Mouse (Mus musculus) stomach, embryonic 14.5 days (tissue): ENCODE data around the gene Dnajc22. TPM values are rescaled to one million over a fixed set of nuclear protein-coding genes. Genes with fewer than 3 reads are reported as not detected.
A peak's percentile ranks its signal among the peaks of the same experiment; 100 is the strongest.

Experiments used
- ATAC-seq: fragments of 200-750 bp; cut with Nextera tagmentation; 2 replicates; pipeline ENCODE4 v1.8.0; 2017; ENCODE audit warnings: low read depth, moderate TSS enrichment; ENCODE audit not compliant: insufficient number of reproducible peaks, insufficient read depth, low FRiP score
- H3K27ac ChIP-seq: fragments of 300-500 bp; sonication (generic); 2 replicates; pipeline ENCODE4 v1.5.1; 2014; ENCODE audit warnings: mild to moderate bottlenecking, low read length, moderate library complexity, mixed read lengths
- H3K27me3 ChIP-seq: fragments of 300-500 bp; sonication (generic); 2 replicates; pipeline ENCODE4 v1.6.1; 2014; ENCODE audit warnings: low read length, control low read depth, mixed read lengths; ENCODE audit not compliant: control insufficient read depth, insufficient read depth
- H3K36me3 ChIP-seq: fragments of 300-500 bp; sonication (generic); 2 replicates; pipeline ENCODE4 v1.6.1; 2014; ENCODE audit warnings: mild to moderate bottlenecking, control low read depth, low read length, moderate library complexity, mixed read lengths; ENCODE audit not compliant: control insufficient read depth, insufficient read depth
- H3K4me1 ChIP-seq: fragments of 300-500 bp; sonication (generic); 2 replicates; pipeline ENCODE4 v1.6.1; 2014; ENCODE audit warnings: low read length, control low read depth, mixed read lengths; ENCODE audit not compliant: control insufficient read depth, insufficient read depth
- H3K4me2 ChIP-seq: fragments of 300-500 bp; sonication (generic); replicated peaks from 2 replicates; pipeline ENCODE4 v1.6.1; 2014; ENCODE audit warnings: low read depth, low read length, control low read depth
- H3K4me3 ChIP-seq: fragments of 300-500 bp; sonication (generic); 2 replicates; pipeline ENCODE4 v1.5.1; 2014; ENCODE audit warnings: low read depth, low read length, control low read depth
- H3K9ac ChIP-seq: fragments of 300-500 bp; sonication (generic); replicated peaks from 2 replicates; pipeline ENCODE4 v1.6.1; 2014; ENCODE audit warnings: low read depth, mild to moderate bottlenecking, control low read depth, low read length, moderate library complexity, mixed read lengths
- H3K9me3 ChIP-seq: fragments of 300-500 bp; sonication (generic); 2 replicates; pipeline ENCODE4 v1.6.1; 2016; ENCODE audit warnings: low read depth, low read length, control low read depth; ENCODE audit not compliant: control insufficient read depth
- WGBS: fragments of 180-500 bp; shearing (Covaris S2); extraction: QIAGEN DNeasy Blood & Tissue Kit; methylation state at CpG from one replicate; pipeline ENCODE4 v1.1.7; 2014; 5-methylcytosine and 5-hydroxymethylcytosine counted together
- polyA plus RNA-seq: library from polyadenylated mRNA; unstranded; fragments of >200 nt; fragmentation: Nextera tagmentation; extraction: Ambion mirVana; gene quantifications from 2 replicates; pipeline ENCODE4 v1.2.1, GENCODE M21; 2014

Gene Dnajc22
- polyA plus RNA-seq, 1 experiment from 2014 or later = 9.3 TPM

- H3K36me3 ChIP-seq = peaks cover 30% of the 10 kb centered on the region
- no peak overlapping the region for H3K4me3 ChIP-seq
- no peaks in the 10 kb centered on the region for H3K9me3 ChIP-seq
- ATAC-seq = no peak
- H3K4me2 ChIP-seq = no peak overlapping the region
- H3K9ac ChIP-seq = no peak overlapping the region
- H3K4me1 ChIP-seq = peaks cover 8% of the 10 kb centered on the region
- peaks cover 28% of the 10 kb centered on the region for H3K27me3 ChIP-seq
- H3K27ac ChIP-seq = no peak overlapping the region
- WGBS = 87% methylated on average over 16 of the region's 16 CpGs
These were observed 10.1 kb upstream of the Dnajc22 start for GRCm38 (mm10) chr15:99082840-99083239.

- no peak overlapping the region for H3K27ac ChIP-seq
- no peak overlapping the region for H3K9ac ChIP-seq
- H3K4me3 ChIP-seq = no peak overlapping the region
- H3K36me3 ChIP-seq = peaks cover 26% of the 10 kb centered on the region
- H3K9me3 ChIP-seq = no peaks in the 10 kb centered on the region
- WGBS = 67% methylated on average over 9 of the region's 9 CpGs
- no peak overlapping the region for H3K4me2 ChIP-seq
- ATAC-seq = no peak
- H3K4me1 ChIP-seq = peaks cover 8% of the 10 kb centered on the region
- peaks cover 31% of the 10 kb centered on the region for H3K27me3 ChIP-seq
These were observed 9.7 kb upstream of the Dnajc22 start for GRCm38 (mm10) chr15:99083258-99083657.

GRCm38 (mm10) chr15:99083867-99084557 is 9.0 kb upstream of the Dnajc22 start:
- peaks cover 21% of the 10 kb centered on the region for H3K36me3 ChIP-seq
- H3K9ac ChIP-seq = no peak overlapping the region
- H3K4me2 ChIP-seq = 0 out of 2 replicates have a peak overlapping the region, but pooled peaks have one; percentile 10
- WGBS = 12% methylated on average over 11 of the region's 11 CpGs
- ATAC-seq = no peak; the same call in 1 of the 2 replicates
- H3K27ac ChIP-seq = no peak overlapping the region
- no peak overlapping the region for H3K4me3 ChIP-seq
- peaks cover 8% of the 10 kb centered on the region for H3K4me1 ChIP-seq
- no peaks in the 10 kb centered on the region for H3K9me3 ChIP-seq
- peaks cover 38% of the 10 kb centered on the region for H3K27me3 ChIP-seq

GRCm38 (mm10) chr15:99084618-99085017 is 8.4 kb upstream of the Dnajc22 start:
- Histone ChIP-seq H3K4me3 (no peak overlapping the region), H3K27me3 (peaks cover 44% of the 10 kb centered on the region), H3K9ac (no peak overlapping the region), H3K27ac (no peak overlapping the region), H3K4me1 (peaks cover 8% of the 10 kb centered on the region), H3K4me2 (0 out of 2 replicates have a peak overlapping the region, but pooled peaks have one; percentile 10), H3K9me3 (no peaks in the 10 kb centered on the region), H3K36me3 (peaks cover 21% of the 10 kb centered on the region)
- WGBS = 11% methylated on average over 19 of the region's 19 CpGs
- no peak for ATAC-seq

GRCm38 (mm10) chr15:99085997-99086396 is 7.0 kb upstream of the Dnajc22 start:
- H3K4me2 ChIP-seq = no peak overlapping the region
- H3K36me3 ChIP-seq = peaks cover 18% of the 10 kb centered on the region
- peaks cover 51% of the 10 kb centered on the region for H3K27me3 ChIP-seq
- no peak overlapping the region for H3K4me3 ChIP-seq
- no peak for ATAC-seq
- H3K27ac ChIP-seq = no peak overlapping the region
- H3K4me1 ChIP-seq = peaks cover 8% of the 10 kb centered on the region
- H3K9ac ChIP-seq = no peak overlapping the region
- no peaks in the 10 kb centered on the region for H3K9me3 ChIP-seq
- WGBS = 78% methylated on average over 4 of the region's 4 CpGs

- Histone ChIP-seq H3K9ac (no peak within 1 kb of the TSS), H3K27me3 (peaks cover 58% of the 10 kb centered on the region), H3K9me3 (no peaks in the 10 kb centered on the region), H3K4me3 (peak within 1 kb of the TSS; percentile 17), H3K36me3 (peaks cover 6% of the 10 kb centered on the region), H3K4me2 (peak within 1 kb of the TSS; percentile 32), H3K4me1 (peaks cover 8% of the 10 kb centered on the region), H3K27ac (no peak within 1 kb of the TSS)
- 8% methylated on average over 60 of the region's 60 CpGs for whole genome bisulfite sequencing
- ATAC-seq = no peak
These were observed 5.5 kb upstream of the Dnajc22 start, which contains the start of gene C1ql4 for GRCm38 (mm10) chr15:99087253-99088075. Gene C1ql4 (minus strand): TSS chr15:99087817.

GRCm38 (mm10) chr15:99088292-99088691 is 4.7 kb upstream of the Dnajc22 start:
- Histone ChIP-seq H3K27me3 (peaks cover 66% of the 10 kb centered on the region), H3K9me3 (no peaks in the 10 kb centered on the region), H3K27ac (no peak overlapping the region), H3K4me3 (peak overlapping the region; percentile 17), H3K36me3 (no peaks in the 10 kb centered on the region; the same call in 1 of the 2 replicates), H3K4me2 (peak overlapping the region; percentile 32), H3K4me1 (peaks cover 8% of the 10 kb centered on the region), H3K9ac (no peak overlapping the region)
- ATAC-seq = peak; percentile 70
- under 1% methylated on average over 27 of the region's 27 CpGs for WGBS

- Histone ChIP-seq H3K4me3 (peak overlapping the region; percentile 17; the same call in 1 of the 2 replicates), H3K4me1 (peaks cover 11% of the 10 kb centered on the region), H3K9ac (no peak overlapping the region), H3K27ac (no peak overlapping the region), H3K9me3 (no peaks in the 10 kb centered on the region), H3K4me2 (no peak overlapping the region), H3K27me3 (peaks cover 68% of the 10 kb centered on the region), H3K36me3 (no peaks in the 10 kb centered on the region)
- no peak for ATAC-seq
- 11% methylated on average over 14 of the region's 14 CpGs for WGBS
These were observed 3.9 kb upstream of the Dnajc22 start for GRCm38 (mm10) chr15:99089069-99089468.
